Mouse (Mus musculus) layer of hippocampus, postnatal 25 days (tissue): ENCODE results near the gene Gucy2d. TPM values are rescaled to one million over a fixed set of nuclear protein-coding genes. Genes with fewer than 3 reads are reported as not detected.

Source experiments
- DNase-seq, 2 experiments: peaks; one replicate each; pipeline ENCODE4 v3.0.0; 2022; ENCODE audit warnings: mixed read lengths in 2 of 2, low spot score in 1 of 2; ENCODE audit errors: extremely low spot score in 1 of 2
- total RNA-seq, 2 experiments: library from RNA; stranded (reverse); gene quantifications; 2 replicates each; pipeline ENCODE4 v1.2.3; 2021

The Gucy2d gene
- total RNA-seq: not detected

- no peak for DNase-seq
Measured at GRCm38 (mm10) chr7:98439956-98440466, at the start of gene Gucy2d. Gene Gucy2d, plus strand, starts transcription at chr7:98440416.

GRCm38 (mm10) chr7:98390486-98390885, 49.7 kb upstream of the Gucy2d start:
- no peak for DNase-seq

DNA sequence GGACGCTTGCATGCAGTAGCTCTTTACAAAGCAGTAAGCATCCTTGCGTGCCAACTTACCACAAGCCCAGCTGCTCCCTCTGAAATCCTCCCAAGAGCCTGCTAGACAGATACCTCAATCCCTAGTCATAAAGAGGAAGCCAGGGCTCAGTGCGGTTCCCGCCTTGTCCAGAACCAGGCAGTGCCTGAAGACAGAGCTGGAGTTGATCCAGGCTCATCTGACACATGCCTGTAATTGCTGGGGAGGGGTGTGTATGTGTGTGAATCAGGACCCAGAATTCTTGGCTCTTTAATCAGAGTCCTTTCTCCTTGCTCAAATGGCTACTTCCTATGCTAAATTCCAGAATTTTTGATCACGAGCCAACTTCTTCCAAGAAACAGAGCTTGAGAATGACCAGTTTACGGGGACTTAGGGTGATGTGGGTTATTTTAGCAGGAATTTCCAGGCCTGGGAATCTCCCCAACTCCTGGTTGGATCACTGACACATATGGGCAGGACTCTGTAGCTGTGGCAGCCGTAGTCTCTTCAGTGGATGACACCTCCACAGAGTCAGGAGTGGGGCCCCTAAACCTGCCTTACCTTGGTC, 48.8 kb upstream of the Gucy2d start:
- no peak for DNase-seq

DNA sequence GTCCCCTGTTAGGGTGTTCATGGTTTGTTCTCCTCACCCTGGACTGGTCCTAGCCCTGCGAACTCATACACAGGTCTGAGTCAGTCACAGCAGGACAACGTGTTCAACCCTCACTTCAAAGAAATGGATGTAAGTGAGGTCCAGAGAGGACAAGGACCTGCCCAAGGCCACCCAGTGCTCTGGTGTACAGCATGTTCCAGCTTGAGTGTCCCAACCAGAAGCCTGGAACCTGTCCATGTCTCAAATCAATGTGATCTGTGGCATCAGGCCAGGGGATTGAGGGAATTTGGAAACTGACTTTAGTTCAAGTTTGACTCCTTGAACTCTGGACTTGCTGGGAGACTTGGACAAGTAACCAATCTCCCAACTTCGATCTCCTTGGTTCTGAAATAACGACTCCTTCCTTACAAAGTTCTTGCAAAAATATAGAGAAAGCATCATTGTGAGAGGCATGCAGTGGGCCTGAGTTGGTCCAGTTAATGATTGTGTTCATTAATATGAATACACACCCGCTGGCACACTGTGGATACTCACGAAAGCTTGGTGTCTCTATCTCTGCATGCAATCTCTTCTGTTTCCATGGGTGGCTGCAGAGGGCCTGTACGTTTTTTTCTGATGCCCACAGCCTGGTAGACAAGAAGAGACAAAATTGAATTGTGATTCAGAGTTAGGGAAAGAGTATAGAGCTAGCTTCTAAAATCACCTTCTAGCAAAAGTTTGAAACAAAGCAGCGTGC, 47.6 kb upstream of the Gucy2d start:
- no peak for DNase-seq

GRCm38 (mm10) chr7:98402582-98403574, 37.3 kb upstream of the Gucy2d start:
- DNase-seq: no peak

DNA sequence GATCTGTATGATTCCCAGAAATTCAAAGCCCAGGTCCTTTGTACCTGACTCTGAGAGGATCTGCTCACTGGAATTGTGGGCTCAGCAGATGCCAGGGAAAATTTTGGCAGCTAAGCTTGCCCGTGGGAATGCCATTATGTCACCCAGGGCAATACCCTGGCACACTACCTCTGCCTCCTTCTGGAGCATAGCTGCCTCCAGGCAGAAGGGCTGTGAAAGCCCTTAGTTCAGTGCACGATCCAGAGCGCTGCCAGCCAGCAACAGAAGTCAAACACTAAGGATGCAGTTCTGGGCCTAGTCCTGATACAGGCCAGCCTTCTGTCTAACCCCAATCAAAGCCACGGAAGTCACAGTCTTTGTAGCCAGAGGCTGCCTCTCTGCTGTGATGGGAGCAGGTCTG, 36.2 kb upstream of the Gucy2d start:
- no peak for DNase-seq

- DNase-seq: no peak
Measured at GRCm38 (mm10) chr7:98407615-98408014, 32.6 kb upstream of the Gucy2d start.

GRCm38 (mm10) chr7:98413115-98413514, 27.1 kb upstream of the Gucy2d start:
- DNase-seq: no peak

- DNase-seq: no peak
Measured at GRCm38 (mm10) chr7:98415550-98415949, 24.7 kb upstream of the Gucy2d start.

GRCm38 (mm10) chr7:98416020-98416419, 24.2 kb upstream of the Gucy2d start:
- no peak for DNase-seq

DNA sequence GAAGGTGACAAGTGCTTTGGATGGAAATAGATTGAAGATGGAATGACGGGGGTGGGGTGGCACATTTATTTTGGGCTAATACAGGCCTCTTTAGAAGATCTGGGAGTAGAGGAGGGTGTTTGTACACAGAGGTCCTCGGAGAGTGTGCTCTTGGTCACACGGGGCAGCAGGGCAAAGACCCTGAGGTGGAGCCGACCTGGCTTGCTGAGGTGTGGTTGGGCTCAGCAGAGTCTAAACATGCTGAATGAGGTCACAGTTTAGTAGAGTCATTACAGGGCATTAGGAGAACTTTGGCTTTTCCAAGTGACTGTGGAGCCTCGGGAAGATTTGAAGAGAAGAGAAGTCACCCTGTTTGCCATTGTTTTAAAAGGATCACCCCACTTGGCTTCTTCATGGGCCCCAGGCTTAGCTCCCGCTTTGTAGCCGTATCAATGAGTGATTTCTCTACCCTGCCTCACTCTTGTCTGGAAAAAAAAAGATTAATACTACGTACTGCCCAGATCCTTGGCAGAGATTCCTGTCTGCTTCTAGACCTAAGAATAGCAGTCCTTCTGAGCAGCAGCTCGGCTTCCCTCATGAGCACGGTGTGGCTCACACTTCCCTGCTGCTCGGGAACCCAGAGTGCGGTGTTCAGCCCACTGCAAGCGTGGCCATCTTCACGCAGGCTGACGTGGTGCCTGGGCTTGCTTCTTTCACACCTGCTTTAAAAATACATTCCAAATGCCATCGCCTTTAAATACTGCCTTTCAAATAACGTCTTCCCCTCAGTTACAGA, 22.0 kb upstream of the Gucy2d start:
- no peak for DNase-seq

- DNase-seq: no peak
Measured at GRCm38 (mm10) chr7:98419366-98419765, 20.9 kb upstream of the Gucy2d start.

GRCm38 (mm10) chr7:98423546-98423945, 16.7 kb upstream of the Gucy2d start:
- no peak for DNase-seq

DNA sequence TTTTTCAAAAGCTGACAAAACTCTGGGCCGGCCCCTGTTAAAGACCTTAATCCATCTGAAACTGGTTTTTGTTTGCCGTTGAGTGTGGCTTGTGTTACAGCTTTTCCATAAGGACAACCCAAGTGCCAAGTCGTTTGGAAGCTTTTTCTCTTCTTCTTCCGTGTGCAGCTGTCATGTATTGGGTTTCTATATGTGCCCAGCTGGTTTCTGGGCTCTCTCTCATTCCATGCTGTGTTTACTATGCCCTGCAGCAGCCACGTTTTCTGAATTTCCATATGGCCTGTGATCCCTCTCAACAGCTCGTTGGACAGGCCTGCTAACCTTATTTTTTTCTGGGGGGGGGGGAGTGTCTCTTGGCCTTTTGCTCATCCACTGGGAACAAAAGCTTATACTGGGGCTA, 15.8 kb upstream of the Gucy2d start:
- no peak for DNase-seq

DNA sequence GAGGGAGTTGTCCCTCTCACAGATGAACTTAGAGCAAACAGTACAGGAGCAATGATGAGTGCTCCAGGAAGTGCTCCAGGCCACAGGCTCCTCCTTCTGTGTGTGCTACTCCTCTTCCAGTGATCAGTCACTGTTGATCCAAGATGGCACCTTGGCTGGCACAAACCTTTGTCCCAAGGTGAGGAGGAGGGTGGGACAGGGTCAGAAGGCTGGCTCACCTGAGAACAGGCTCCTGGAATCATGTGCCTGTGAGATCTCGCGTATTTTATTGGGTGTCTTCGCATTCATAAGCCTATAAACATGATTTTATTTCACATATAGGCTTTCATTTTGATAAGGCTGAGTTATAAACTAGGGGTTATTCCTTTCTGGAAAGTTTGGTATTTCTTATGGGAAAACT, 14.7 kb upstream of the Gucy2d start:
- DNase-seq: no peak

DNA sequence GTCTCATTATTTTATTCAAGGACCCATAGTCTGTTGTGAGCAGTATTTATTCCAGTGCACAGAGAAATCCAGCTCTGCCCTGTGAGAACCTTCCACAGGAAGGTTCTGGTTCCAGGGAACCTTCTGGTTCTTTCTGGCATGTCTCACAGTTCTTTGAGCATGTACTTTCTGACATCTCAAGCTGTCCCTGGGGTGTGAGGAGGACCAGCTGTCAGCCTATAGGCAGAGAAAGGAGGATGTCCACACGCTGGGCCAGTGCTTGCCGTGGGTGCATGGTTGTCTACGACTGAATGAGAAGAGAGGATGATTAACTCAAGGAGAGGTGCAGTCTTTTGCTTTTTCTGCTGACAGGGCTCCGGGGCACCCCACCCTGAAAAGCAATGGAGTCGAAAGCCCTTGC, 13.6 kb upstream of the Gucy2d start:
- DNase-seq: no peak

- no peak for DNase-seq
Measured at GRCm38 (mm10) chr7:98427115-98427835, 12.9 kb upstream of the Gucy2d start.

GRCm38 (mm10) chr7:98429579-98429978, 10.6 kb upstream of the Gucy2d start:
- no peak for DNase-seq

GRCm38 (mm10) chr7:98430785-98431184, 9.4 kb upstream of the Gucy2d start:
- peak; percentile 57 to 88 for DNase-seq
